Comparison of ENCODE assay signal across 33 mouse cellular contexts in genomic region chr4:33795461-33795860, GRCm38 (mm10).
DNase-seq lines count a peak whose midpoint lies in the region; ATAC-seq lines count a peak whose summit lies in the region.
"Had no signal": no experiment of that assay in that cellular context is flagged by ENCODE, and none has a peak within 500 bp of the region (broad histone marks: within the 10 kb centered on the region; RNA-seq: fewer than 3 reads in every experiment).

No protein-coding gene starts in this region.

- no peaks in the 10 kb centered on the region for H3K27me3 ChIP-seq in intestine, embryonic 16.5 days (replicated peaks; ENCODE audit: control insufficient read depth, insufficient read depth, low read length)
- no peaks in the 10 kb centered on the region for H3K27me3 ChIP-seq in forebrain, embryonic 15.5 days
- H3K27me3 ChIP-seq: embryonic facial prominence, embryonic 13.5 days; forebrain, embryonic 13.5 days; heart, embryonic 12.5 days; hindbrain, embryonic 15.5 days; limb, embryonic 13.5 days; lung, embryonic 15.5 days; megakaryocyte, embryonic 14.5 days; midbrain, embryonic 12.5 days; neural tube, embryonic 12.5 days; Patski had no signal

- H3K9me3 ChIP-seq in intestine, embryonic 16.5 days (ENCODE audit: control insufficient read depth, low read length): no peaks in the 10 kb centered on the region
- no peaks in the 10 kb centered on the region for H3K9me3 ChIP-seq in forebrain, embryonic 15.5 days
- H3K9me3 ChIP-seq: embryonic facial prominence, embryonic 13.5 days; forebrain, embryonic 13.5 days; G1E; heart, embryonic 12.5 days; hindbrain, embryonic 15.5 days; limb, embryonic 13.5 days; lung, embryonic 15.5 days; midbrain, embryonic 12.5 days; neural tube, embryonic 12.5 days had no signal

- ATAC-seq in intestine, embryonic 16.5 days: no peak
- ATAC-seq in forebrain, embryonic 15.5 days (replicated peaks): no peak
- ATAC-seq: forebrain, embryonic 13.5 days; inflammation-experienced regulatory T-cells, adult 6 months; Patski had no signal

- no peaks in the 10 kb centered on the region for H3K4me1 ChIP-seq in intestine, embryonic 16.5 days (ENCODE audit: control insufficient read depth, insufficient read depth, low read length)
- H3K4me1 ChIP-seq in forebrain, embryonic 15.5 days: peaks cover 15% of the 10 kb centered on the region
- H3K4me1 ChIP-seq: embryonic facial prominence, embryonic 13.5 days; heart, embryonic 12.5 days; limb, embryonic 13.5 days; lung, embryonic 15.5 days; midbrain, embryonic 12.5 days; neural tube, embryonic 12.5 days had no signal

- 90% methylated on average over 3 of the region's 3 CpGs for WGBS in intestine, embryonic 16.5 days
- WGBS in forebrain, embryonic 15.5 days: 97% methylated on average over 3 of the region's 3 CpGs

- H3K4me2 ChIP-seq in intestine, embryonic 16.5 days (ENCODE audit: low read depth, low read length): no peak overlapping the region
- no peak overlapping the region for H3K4me2 ChIP-seq in forebrain, embryonic 15.5 days (replicated peaks)
- H3K4me2 ChIP-seq: embryonic facial prominence, embryonic 13.5 days; forebrain, embryonic 13.5 days; heart, embryonic 12.5 days; hindbrain, embryonic 15.5 days; limb, embryonic 13.5 days; liver, embryonic 11.5 days; lung, embryonic 15.5 days; midbrain, embryonic 12.5 days; neural tube, embryonic 12.5 days had no signal

- peak; percentile 27 to 58 for DNase-seq in frontal cortex, postnatal 36 days (ENCODE audit: low spot score in 2 of 2)
- DNase-seq in frontal cortex, postnatal 25 days (ENCODE audit: low spot score in 2 of 2): no peak
- peak; percentile 52 to 57 for DNase-seq in right cerebral cortex, adult 2 months (ENCODE audit: low spot score in 2 of 2)
- no peak for DNase-seq in right cerebral cortex, postnatal 4 days
- DNase-seq in brain, adult 2 months (ENCODE audit: low read depth, low spot score): peak; percentile 84
- DNase-seq in right cerebral cortex, postnatal 36 days (ENCODE audit: low spot score in 2 of 2): peak; percentile 12 to 43
- DNase-seq: adrenal gland, postnatal 10 days; cerebellum, adult 11 months; cerebellum, adult 9-11 months; gastrocnemius, adult 2 months; gastrocnemius, postnatal 36 days; heart, adult 2 months; kidney, adult 2 months; kidney, postnatal 36 days; lung, postnatal 36 days had no signal

- H3K9ac ChIP-seq in intestine, embryonic 16.5 days (ENCODE audit: low read depth, low read length): no peak overlapping the region
- H3K9ac ChIP-seq in forebrain, embryonic 15.5 days (replicated peaks): no peak overlapping the region
- H3K9ac ChIP-seq: embryonic facial prominence, embryonic 13.5 days; forebrain, embryonic 13.5 days; heart, embryonic 12.5 days; hindbrain, embryonic 15.5 days; limb, embryonic 13.5 days; lung, embryonic 15.5 days; midbrain, embryonic 12.5 days; neural tube, embryonic 12.5 days had no signal

- no peak overlapping the region for H3K4me3 ChIP-seq in intestine, embryonic 16.5 days (ENCODE audit: low read length)
- no peak overlapping the region for H3K4me3 ChIP-seq in forebrain, embryonic 15.5 days
- H3K4me3 ChIP-seq: embryonic facial prominence, embryonic 13.5 days; erythroblast, embryonic 14.5 days; forebrain, embryonic 13.5 days; gastrocnemius, adult 2 months; heart, adult 2 months; heart, embryonic 12.5 days; hindbrain, embryonic 15.5 days; layer of hippocampus, adult 2 months; limb, embryonic 13.5 days; lung, embryonic 15.5 days; megakaryocyte, embryonic 14.5 days; midbrain, embryonic 12.5 days; myocyte; neural tube, embryonic 12.5 days had no signal

- H3K27ac ChIP-seq in intestine, embryonic 16.5 days (ENCODE audit: low read length): no peak overlapping the region
- no peak overlapping the region for H3K27ac ChIP-seq in forebrain, embryonic 15.5 days (replicated peaks)
- H3K27ac ChIP-seq: embryonic facial prominence, embryonic 13.5 days; forebrain, embryonic 13.5 days; gastrocnemius, adult 2 months; heart, adult 2 months; hindbrain, embryonic 15.5 days; layer of hippocampus, adult 2 months; limb, embryonic 13.5 days; lung, embryonic 15.5 days; midbrain, embryonic 12.5 days; neural tube, embryonic 12.5 days had no signal

- no peaks in the 10 kb centered on the region for H3K36me3 ChIP-seq in intestine, embryonic 16.5 days (ENCODE audit: control insufficient read depth, insufficient read depth, low read length)
- H3K36me3 ChIP-seq in forebrain, embryonic 15.5 days: no peaks in the 10 kb centered on the region
- H3K36me3 ChIP-seq: embryonic facial prominence, embryonic 13.5 days; G1E; heart, embryonic 12.5 days; hindbrain, embryonic 15.5 days; limb, embryonic 13.5 days; lung, embryonic 15.5 days; midbrain, embryonic 12.5 days; neural tube, embryonic 12.5 days had no signal

Comparison
In these comparisons a context has a peak if more than half of its experiments do, and no peak if none do; other contexts are left out.
1. DNase-seq: peak in frontal cortex, postnatal 36 days (2 of 2), right cerebral cortex, adult 2 months (2 of 2), brain, adult 2 months (single experiment) and right cerebral cortex, postnatal 36 days (2 of 2); none in frontal cortex, postnatal 25 days (0 of 2) and right cerebral cortex, postnatal 4 days (single experiment).